Mouse (Mus musculus) gastrocnemius, adult 8-10 months (tissue): ENCODE measurements around the gene Ankrd44. TPM values are rescaled to one million over a fixed set of nuclear protein-coding genes. Genes with fewer than 3 reads are reported as not detected.

Source experiments
- DNase-seq, 2 experiments: peaks; one replicate each; pipeline ENCODE4 v3.0.0; 2022; ENCODE audit warnings: low spot score in 2 of 2
- total RNA-seq, 4 experiments: library from RNA; stranded (reverse); gene quantifications; 2 replicates each; pipeline ENCODE4 v1.2.4; 2022

Gene Ankrd44
- total RNA-seq, 4 experiments from 2014 or later, result 4.0 to 6.9 (median 5.7) TPM

DNA sequence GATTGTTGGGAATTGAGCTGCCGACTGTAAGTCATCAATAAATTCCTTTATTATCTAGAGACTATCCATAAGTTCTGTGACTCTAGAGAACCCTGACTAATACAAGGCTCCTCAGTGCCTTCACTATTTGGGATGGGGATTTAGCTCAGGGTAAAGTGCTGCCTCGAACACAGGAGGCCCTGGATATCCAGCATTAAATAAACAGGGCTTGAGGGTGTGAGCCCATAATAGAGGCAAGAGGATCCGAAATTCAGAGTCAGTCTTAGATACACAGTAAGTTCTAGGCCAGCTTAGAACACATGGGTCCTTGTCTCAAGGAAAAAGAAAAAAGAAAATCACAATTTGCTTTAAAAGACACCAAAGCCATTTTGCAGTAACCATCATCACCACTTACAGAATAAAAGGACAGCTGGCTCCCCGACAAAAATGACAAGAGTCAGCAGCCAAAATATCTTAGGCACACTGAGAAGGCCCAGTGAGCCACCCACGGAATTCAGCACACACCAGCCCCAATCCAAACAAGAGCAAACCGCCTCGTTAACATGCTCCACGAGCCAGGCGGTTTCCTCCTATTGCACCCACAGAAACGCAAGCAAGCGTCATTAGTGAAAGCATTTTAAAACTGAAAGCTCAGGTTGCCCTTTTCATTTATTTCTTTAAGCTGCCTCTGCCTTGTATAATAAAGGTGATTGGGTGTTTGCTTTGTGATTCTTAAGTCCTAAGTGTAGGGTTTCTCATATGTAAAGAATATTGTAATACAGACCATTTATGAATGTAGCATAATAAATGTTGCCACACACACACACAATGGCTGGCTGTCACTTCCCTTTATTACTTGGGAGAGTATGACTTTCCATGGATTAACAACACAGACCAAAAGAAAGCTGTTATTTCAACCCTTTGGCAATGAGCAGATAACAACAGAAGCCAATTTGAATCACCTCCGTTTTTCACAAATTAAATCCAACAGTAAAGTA, 29.8 kb downstream of the Ankrd44 start:
- no peak for DNase-seq

DNA sequence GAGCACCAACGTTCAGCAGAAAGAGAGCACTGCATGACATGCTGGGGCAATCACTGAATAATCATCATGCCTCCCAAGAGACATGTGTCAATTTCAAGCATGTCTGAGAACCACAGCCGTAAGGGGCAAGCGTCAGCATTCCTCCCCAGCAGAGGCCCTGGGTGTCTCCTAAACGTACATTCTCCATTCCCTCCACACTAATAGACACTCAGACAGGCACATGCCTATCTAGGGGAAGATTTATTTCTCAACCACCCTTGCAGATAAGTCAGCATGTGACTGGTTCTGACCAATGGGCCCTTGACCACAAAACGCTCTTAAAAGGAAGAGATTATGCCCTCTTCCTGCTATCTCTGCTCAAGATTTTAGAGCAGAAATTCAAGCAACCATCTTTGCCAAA, 37.7 kb downstream of the Ankrd44 start:
- DNase-seq, result no peak

DNA sequence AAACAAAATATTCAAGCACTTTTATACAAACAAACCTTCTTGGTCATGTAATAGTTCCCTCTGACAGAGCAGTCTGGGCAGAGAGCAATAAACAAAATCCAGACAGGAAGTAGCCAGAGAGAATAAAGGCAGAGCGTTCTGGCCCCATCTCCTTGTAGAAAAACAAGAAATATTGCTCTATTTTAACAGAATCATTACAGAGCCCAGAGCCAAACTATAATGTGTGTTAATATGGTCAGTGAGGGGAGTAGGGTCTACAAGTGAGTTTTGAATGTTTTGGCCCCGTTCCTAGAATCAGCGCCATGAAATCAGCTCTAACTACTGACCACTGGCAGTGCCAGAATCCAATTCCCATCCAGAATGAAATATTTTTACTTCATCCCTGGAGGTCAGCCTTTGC, 38.3 kb downstream of the Ankrd44 start:
- no peak for DNase-seq

DNA sequence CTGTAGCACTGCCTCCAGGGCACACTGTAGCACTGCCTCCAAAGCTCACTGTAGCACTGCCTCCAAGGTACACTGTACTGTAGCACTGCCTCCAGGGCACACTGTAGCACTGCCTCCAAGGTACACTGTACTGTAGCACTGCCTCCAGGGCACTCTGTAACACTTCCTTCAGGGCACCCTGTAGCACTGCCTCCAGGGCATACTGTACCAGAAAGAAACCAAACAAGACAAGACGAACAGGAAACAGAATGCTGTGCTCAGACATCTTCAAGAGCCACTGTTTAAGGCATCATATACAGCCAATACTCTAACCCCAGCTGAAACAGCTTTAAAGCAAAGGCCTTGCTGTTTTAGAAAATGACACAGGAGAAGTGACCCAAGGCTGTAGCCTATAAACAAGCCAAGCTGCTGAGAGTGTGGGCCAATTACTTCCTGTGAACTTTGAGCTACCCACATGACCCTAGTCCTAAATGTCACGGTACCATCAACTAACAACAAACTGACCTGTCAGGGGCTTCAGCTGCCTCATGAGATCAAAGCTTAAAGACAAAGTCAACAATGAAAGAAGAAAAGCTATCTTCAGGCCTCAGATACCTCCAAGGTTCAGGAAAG, 43.2 kb downstream of the Ankrd44 start:
- DNase-seq, result no peak

DNA sequence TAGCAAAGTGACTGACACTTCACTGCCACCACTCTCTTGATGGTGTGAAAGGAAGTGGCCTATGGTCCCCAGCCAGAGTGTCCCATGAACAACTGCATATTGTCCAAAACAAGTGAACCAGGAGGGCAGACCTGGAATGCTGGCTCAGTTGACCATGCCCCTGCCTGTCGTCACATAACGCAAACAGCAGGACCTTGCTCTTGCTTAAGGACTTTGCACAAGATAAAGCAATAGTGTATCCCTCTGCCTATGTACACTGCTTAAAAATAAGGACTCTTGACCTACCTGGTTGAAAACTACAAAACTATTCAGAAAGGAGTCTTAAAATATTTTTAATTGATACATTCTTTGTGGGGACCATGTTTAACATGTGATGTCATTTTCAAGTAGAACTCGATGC, 44.7 kb downstream of the Ankrd44 start:
- no peak for DNase-seq

DNA sequence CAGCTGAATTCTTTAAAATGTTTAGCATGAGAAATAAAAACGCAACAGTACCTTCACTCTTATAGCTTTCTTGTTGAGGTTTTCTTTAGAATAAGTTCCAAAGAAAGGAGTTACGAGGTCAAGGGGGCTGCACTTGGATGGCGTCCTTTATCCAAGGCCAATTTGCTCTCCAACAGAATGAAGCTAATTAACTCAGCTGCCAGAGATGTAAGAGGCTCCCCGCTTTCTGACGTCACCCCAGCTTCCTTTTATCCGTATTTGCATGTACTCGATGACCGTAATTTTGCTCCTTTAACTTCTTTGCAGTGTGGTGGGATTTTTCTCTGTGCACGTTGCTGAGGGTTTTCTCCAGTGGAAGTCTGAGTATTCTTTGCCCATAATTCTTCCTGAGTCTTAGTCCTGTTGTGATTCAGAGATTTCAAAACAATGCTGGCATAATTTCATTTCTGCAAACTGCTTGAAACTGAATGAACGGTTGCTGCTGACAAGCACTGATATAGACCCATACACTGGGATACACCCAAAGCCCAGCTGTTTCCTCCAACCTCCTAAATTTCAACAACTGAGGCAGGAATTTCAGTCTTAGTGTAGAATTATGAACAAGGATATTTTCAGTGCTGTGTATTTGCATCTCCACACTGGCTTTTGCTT, 48.6 kb downstream of the Ankrd44 start:
- no peak for DNase-seq

DNA sequence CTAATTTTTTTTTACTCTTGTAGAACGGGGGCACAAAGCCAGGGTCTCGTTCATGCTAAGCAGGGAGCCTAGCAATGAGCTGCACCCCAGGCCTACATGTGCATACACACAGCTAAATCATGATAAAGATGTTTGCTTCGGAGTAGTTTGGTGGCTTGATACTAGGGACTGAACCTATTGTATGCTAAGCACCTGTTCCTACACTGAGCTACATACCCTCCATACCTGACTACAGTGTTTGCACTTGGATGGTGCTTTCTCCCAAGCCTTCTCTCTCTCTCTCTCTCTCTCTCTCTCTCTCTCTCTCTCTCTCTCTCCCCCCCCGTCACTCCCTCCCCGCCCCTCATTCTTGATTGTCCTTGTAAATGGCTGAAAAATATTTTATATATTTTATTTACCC, 49.2 kb downstream of the Ankrd44 start:
- no peak for DNase-seq

DNA sequence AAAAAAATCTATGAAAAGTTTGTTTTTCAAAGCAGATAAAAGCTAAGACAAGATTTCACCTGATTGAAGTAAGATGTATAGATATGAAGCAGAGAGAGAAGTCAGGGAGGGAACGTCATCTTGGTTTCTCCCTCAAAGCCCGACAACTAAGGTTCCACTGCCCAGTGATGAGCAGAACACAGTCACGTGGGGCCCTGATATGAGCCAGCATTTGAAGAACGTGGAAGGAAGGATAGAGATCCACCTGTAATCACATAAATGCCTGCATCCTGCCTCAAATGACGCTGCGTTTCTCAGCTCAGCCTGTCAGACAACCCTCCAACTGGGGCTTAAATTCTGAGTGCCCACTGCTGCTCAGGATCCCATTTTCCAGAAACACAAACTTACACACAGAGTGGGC, 52.1 kb downstream of the Ankrd44 start:
- DNase-seq, result no peak

DNA sequence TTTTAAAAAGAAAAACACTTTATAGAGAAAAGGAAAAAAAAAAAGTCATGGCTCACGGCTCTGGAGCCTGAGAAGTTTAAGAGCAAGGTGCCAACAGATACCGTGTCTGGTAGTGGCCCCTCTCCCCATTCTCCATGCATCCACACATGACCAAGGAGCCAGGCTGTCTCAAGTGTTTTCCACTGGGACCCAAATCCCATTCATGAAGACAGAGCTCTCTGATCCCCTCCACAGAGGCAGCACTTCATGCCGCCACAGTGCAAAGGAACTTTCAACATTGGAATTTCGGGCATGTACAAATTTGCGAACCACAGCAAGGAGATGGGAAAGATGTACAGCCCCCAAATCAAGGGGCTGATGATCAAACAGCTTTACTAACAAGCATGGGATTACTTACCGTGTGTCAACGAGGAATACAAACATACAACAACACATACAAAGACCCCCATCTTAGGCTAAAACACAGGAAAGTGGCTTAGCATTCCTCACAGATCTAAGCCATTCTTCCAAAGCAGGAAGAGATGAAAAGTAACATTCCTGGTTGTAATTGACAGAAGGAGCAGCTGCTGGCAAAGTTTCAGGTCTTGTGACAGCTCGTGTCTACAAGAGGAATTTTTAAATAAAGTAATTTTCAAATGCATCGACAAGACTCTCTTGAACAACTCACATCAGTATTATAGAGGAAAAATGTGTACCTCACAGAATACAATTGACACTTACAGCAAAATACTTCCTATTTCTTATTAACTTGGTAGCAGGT, 53.1 kb downstream of the Ankrd44 start:
- DNase-seq, result no peak

DNA sequence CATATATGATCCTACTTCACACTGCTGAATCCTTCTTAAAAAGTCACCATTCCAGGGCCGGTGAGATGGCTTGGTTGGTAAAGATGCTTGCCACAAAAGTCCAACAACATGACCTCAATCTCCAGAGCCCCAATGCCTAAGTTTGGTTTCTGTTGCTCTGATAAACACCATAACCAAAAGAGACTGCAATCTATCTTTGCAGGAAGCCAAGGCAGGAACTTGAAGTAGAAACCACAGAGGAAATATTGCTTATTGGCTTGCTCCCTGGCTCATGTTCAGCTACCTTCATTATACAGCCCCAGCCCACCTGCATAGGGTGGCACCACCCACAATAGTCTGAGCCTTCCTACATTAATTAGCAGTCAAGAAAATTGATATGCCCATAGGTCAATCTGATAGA, 54.9 kb downstream of the Ankrd44 start:
- DNase-seq, result no peak

DNA sequence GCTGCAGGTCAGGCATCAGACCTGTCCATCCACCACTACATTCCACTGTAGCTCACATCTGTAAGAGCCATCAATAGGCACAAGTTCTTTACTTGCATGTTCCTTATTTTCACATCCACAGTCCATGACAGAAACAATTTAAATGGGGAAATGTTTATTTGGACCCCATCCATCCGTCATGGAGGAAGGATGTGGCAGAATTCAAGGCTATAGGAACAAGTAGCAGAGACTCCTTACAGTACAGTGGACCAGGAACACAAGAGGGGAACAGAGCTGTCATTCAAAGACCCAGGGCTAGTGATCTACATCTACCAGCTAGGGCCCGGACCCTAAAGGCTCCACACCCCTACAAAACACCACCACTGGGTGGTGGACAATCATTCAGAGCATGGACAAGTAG, 55.6 kb downstream of the Ankrd44 start:
- DNase-seq, result no peak

DNA sequence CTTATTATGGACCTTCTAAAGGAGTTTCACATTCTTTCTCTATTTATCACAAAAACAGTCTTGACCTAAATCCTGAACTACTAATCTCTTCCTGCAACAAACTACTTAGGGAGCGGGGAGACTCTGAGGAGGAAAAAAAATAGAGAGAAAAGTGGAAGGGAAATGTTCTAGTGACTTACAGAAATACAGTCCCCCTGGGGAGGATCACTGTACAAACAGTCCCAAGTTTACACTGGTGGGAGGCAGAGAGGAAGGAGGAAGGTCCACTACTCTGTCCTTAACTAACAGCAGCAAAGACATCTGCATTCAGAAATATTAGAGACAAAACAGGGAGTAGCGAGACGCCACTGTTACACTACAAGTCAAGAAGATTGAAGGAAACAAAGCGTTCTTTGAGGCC, 59.0 kb downstream of the Ankrd44 start:
- DNase-seq, result no peak

DNA sequence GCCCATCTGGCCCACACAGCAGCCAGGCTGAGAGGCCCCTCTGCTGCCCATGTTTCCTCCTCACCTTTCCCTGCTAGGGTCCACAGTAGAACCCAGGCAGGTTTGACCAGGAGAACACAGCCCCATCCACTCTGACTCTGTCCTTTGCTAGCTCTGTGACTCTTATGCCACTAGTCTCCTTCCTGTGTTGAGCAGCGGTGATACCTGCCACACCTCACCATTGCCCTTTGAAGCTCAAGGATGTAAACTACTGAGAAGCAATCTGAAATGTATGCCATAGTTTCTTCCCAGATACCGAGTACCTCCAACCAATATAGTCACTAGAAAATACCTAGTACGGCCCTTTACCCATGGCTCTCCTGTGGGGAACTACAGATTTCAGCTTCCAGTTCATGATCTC, 60.1 kb downstream of the Ankrd44 start:
- no peak for DNase-seq

DNA sequence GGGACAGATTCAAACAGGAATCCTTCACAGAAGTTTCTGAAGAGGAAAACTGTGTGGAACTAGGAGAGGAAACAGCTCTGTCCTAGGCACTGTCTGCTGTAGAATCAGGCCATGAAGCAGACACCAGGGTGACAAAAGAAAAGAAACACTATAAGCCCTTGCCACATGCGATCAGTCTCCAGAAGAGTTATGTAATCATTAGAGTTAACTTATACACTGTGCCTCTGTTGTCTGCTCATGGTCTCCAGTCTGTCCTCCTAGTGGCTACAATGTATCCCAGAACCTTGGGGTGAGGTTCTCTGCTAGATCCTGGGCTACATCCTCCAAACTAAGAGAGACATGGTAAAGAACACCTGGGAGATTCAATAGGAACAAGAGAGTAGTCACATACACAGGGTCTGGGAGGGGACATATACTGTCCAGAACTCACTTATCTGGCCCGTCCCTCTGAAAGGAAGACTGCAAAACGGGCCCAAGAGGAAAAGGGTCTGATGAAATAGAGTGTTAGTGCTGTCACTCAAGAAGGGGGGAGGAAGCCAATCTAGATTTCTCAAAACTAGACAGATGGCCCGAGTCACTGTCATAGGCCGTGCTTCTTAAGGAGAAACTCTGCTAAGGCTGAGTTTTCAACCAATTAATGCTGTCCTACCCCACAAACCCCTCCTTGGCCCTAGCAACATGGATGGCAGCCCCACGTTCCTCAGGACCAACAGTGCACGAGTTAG, 61.1 kb downstream of the Ankrd44 start:
- DNase-seq, result no peak

DNA sequence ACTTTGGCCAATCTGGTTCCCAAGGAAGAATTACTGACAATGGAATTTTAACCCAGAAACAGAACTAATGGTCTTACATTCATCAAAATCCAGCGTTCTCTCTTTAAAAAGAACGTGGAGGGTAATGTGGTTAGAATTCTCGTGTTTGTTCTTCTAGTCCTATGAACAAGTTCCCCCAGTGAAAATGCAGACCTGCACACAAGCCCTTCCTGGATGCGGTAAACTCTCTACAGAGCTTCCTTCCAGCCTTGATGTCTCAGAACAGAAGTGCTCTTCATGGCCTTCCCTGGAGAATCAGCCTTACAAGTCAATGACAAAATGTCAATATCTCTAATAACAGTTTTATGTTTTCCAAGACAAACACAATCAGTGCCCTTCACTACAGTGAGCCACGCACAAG, 65.8 kb downstream of the Ankrd44 start:
- DNase-seq, result no peak

DNA sequence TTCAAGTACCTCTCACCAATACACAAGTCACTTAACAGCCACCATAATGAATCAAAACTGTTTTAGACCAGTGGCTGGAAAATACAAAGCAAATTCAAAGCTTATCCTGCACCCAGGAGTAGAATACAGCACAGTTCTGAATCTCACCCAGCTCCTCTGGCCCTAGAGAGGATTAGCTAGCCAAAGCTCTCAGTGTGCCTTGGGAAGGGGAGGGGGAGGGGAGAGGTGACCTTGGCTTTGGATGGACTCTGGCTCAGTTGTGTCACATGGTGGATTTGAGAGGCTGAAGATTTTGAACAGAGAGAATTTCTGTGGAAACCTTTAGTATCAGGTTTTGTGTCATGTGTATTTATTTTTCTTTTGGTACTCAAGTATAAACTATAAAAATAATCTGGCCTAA, 66.3 kb downstream of the Ankrd44 start:
- no peak for DNase-seq

DNA sequence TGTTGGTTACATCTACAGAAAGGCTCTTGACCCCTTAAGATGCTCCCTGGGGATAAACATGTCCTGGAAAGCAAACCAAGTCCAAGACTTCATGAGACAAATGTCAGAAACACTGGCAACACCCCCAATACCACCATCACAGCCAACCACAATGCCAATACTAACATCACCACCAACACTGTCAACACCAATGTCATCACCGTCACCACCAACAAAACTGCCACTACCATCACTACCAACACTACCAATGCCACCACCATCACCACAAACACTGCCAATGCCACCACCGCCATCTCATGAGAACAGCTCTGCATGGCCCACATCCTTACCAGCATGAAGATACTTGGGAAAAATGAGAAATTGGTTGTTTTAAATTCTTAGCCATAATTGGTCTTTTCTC, 67.3 kb downstream of the Ankrd44 start:
- DNase-seq, result no peak

DNA sequence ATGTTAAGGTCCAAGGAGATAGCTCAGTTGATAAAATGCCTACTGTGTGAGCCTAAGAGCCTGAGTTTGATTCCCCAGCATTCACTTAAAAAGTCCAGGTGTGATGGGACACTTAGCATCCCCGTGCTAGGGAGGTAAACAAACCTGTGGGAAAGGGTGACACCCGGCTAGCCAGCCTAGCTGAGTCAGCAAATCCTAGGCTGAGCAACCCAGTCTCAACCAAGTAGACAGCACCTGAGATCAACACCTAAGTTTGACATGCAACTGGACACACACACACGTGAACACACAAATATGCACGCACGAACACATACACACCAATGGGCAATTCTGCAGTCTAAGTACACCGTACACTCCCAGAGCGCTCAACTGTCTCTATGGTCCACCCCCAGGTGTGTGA, 69.7 kb downstream of the Ankrd44 start:
- no peak for DNase-seq

DNA sequence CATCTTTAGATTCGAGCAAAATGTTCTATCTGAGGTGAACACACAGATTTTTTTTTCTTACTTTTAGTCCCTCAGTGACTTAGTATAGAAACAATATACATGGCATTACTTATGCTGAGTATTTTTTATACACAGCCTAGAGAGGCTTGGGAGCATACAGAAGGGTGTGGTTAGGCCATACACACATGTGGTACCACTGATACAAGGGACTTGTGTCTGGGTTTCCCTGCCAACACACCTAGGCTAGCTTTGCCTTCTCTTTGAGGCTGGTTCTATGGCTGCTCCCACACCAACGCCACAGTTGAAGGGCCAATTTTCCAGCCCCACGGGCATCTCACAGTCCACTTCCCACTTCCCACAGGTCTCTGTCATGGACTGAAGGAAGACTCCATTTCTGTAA, 70.2 kb downstream of the Ankrd44 start:
- DNase-seq, result no peak

DNA sequence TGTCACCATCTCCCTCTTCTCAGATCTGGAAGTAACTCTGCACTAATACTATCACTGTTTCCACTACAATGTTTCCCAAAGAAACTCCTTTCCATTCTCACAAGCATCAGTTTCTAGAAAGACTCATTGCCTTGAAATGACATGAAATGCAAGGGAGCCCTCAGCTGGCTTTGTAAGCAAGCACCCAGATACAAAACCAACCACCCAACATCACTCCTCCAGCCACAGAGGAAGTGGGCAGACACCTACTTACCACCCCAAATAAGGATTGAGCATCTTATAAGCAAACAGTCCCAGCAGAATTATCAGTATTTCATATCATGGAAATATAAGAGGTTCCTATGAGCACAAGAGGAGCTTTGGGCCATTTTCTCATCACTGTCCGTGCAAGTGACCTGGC, 71.8 kb downstream of the Ankrd44 start:
- no peak for DNase-seq
